Mouse (Mus musculus): Measurements from ENCODE around the gene Aarsd1. TPM values are rescaled to one million over a fixed set of nuclear protein-coding genes. Genes with fewer than 3 reads are reported as not detected.
"Not testable (repeated sequence)": the region's sequence is repeated elsewhere in the genome, so short reads cannot be mapped to it uniquely, and the experiment has no call there.

Gene Aarsd1
- polyA plus RNA-seq, 1 experiment from 2014 or later, result 79.2 TPM

DNA sequence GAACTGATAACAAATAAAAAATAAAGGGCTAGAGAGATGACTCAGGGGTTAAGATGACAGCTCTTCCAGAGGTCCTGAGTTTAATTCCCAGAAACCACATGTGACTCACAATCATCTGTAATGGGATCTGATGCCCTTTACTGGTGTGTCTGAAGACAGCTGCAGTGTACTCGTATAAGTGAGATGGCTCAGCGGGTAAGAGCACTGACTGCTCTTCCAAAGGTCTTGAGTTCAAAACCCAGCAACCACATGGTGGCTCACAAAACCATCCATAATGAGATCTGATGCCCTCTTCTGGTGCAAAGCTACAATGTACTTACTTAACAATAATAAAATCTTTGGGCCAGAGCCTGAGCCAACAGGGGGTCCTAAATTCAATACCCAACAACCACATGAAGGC is 2.1 kb downstream of the Aarsd1 start:
- Histone ChIP-seq H3K4me1 (ENCODE audit: insufficient read depth, low read length) (peaks cover 7% of the 10 kb centered on the region), H3K9me3 (ENCODE audit: low read length) (no peaks in the 10 kb centered on the region), H3K36me3 (ENCODE audit: insufficient read depth, low read length) (peaks cover 15% of the 10 kb centered on the region), H3K4me3 (ENCODE audit: low read length) (no peak overlapping the region), H3K9ac (replicated peaks; ENCODE audit: low read length) (no peak overlapping the region), H3K27ac (ENCODE audit: low read length) (no peak overlapping the region), H3K27me3 (ENCODE audit: insufficient read depth, low read length) (no peaks in the 10 kb centered on the region), H3K4me2 (replicated peaks; ENCODE audit: low read depth, low read length) (no peak overlapping the region)
- WGBS, result 74% methylated on average over 2 of the region's 2 CpGs
- no peak for ATAC-seq (ENCODE audit: low FRiP score, low TSS enrichment)

DNA sequence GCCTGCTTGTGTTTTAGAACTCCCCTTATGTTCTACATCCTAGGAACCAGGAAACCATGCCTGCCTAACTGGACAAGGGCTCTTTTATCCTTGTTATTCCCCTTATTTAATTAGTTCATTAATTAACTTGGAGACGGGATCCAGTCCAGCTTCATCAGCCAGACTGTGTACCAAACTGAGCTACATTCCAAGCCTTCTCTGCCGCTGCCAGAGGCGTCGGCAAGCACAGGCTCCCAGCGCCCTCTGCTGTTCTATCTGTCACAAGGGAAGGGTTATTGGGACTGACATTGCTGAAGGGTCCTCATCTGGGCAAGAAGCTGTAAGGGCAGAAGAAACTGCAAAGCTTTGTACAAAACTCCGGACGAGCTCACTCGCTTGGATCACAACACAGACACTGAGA is 22.3 kb downstream of the Aarsd1 start:
- Histone ChIP-seq H3K4me3 (ENCODE audit: low read length) (no peak overlapping the region), H3K36me3 (ENCODE audit: insufficient read depth, low read length) (no peaks in the 10 kb centered on the region), H3K9ac (replicated peaks; ENCODE audit: low read length) (no peak overlapping the region; the same call in 1 of the 2 replicates), H3K4me1 (ENCODE audit: insufficient read depth, low read length) (no peaks in the 10 kb centered on the region), H3K27me3 (ENCODE audit: insufficient read depth, low read length) (no peaks in the 10 kb centered on the region), H3K9me3 (ENCODE audit: low read length) (no peaks in the 10 kb centered on the region), H3K4me2 (replicated peaks; ENCODE audit: low read depth, low read length) (no peak overlapping the region), H3K27ac (ENCODE audit: low read length) (no peak overlapping the region)
- 4% methylated on average over 8 of the region's 8 CpGs for WGBS
- ATAC-seq (ENCODE audit: low FRiP score, low TSS enrichment), result peak; percentile 78; the same call in 1 of the 2 replicates

DNA sequence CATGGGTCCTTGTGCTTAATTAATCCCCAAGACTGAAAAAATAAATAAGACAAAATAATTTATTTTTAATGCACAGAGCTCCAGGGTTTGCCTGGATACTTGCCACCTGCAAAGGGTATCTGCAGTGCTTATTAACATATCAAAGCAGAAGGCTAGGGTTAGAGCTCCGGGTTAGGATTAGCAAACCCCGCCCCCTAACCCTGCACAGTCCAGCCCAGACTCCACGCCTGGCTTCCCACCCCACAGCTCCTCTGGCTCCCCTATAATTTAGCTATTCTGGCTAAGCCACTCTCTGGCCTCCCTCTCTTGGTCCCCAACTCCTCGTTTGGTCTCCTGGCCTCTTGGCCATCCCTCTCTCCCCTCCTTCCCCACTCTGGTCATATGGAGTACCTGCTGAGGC is 35.6 kb downstream of the Aarsd1 start:
- Histone ChIP-seq H3K27me3 (ENCODE audit: insufficient read depth, low read length) (no peaks in the 10 kb centered on the region), H3K4me1 (ENCODE audit: insufficient read depth, low read length) (no peaks in the 10 kb centered on the region), H3K27ac (ENCODE audit: low read length) (no peak overlapping the region), H3K36me3 (ENCODE audit: insufficient read depth, low read length) (no peaks in the 10 kb centered on the region), H3K4me3 (ENCODE audit: low read length) (no peak overlapping the region), H3K4me2 (replicated peaks; ENCODE audit: low read depth, low read length) (no peak overlapping the region), H3K9me3 (ENCODE audit: low read length) (no peaks in the 10 kb centered on the region), H3K9ac (replicated peaks; ENCODE audit: low read length) (no peak overlapping the region)
- ATAC-seq (ENCODE audit: low FRiP score, low TSS enrichment), result peak; percentile 51; the same call in 1 of the 2 replicates
- 11% methylated on average over 4 of the region's 4 CpGs for WGBS

DNA sequence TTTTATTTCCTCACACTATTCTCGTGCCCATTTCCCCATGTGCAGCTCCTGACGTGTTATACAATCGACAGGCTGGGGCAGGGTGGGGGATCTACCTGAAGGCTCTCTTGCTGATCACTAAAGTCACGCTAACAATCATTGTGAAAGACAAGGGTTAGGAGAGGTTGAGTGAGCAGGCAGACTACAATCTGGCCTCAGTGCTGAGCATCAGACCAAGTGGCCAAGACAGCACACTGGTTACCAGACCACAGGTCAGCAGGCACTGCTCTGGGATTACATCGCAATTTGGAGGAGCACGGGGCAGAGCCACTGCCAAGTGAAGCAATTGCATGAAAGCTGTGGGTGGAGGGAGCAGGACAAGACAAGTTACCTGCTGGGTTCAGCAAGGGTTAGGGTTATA is 38.5 kb downstream of the Aarsd1 start:
- Histone ChIP-seq H3K36me3 (ENCODE audit: insufficient read depth, low read length) (no peaks in the 10 kb centered on the region), H3K4me3 (ENCODE audit: low read length) (no peak overlapping the region), H3K4me1 (ENCODE audit: insufficient read depth, low read length) (no peaks in the 10 kb centered on the region), H3K4me2 (replicated peaks; ENCODE audit: low read depth, low read length) (no peak overlapping the region), H3K9ac (replicated peaks; ENCODE audit: low read length) (no peak overlapping the region), H3K27ac (ENCODE audit: low read length) (no peak overlapping the region), H3K27me3 (ENCODE audit: insufficient read depth, low read length) (no peaks in the 10 kb centered on the region), H3K9me3 (ENCODE audit: low read length) (no peaks in the 10 kb centered on the region)
- no peak for ATAC-seq (ENCODE audit: low FRiP score, low TSS enrichment)
- 82% methylated on average over 6 of the region's 6 CpGs for WGBS

DNA sequence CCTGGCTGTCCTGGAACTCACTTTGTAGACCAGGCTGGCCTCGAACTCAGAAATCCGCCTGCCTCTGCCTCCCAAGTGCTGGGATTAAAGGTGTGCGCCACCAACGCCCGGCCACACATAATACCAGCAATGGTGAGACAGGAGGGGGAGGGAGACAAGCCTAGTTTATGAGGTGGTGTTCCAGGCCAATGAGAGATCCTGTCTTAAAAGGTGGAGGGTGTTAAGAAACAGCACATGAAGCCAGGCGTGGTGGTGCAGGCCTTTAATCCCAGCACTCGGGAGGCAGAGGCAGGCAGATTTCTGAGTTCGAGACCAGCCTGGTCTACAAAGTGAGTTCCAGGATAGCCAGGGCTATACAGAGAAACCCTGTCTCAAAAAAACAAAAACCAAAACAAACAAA is 39.2 kb downstream of the Aarsd1 start:
- H3K27me3 ChIP-seq (ENCODE audit: insufficient read depth, low read length); H3K9me3 ChIP-seq (ENCODE audit: low read length); ATAC-seq (ENCODE audit: low FRiP score, low TSS enrichment); H3K4me3 ChIP-seq (ENCODE audit: low read length); H3K9ac ChIP-seq (replicated peaks; ENCODE audit: low read length); H3K4me1 ChIP-seq (ENCODE audit: insufficient read depth, low read length); H3K27ac ChIP-seq (ENCODE audit: low read length); H3K4me2 ChIP-seq (replicated peaks; ENCODE audit: low read depth, low read length); H3K36me3 ChIP-seq (ENCODE audit: insufficient read depth, low read length): not testable (repeated sequence)
- WGBS, result 90% methylated on average over 8 of the region's 8 CpGs

DNA sequence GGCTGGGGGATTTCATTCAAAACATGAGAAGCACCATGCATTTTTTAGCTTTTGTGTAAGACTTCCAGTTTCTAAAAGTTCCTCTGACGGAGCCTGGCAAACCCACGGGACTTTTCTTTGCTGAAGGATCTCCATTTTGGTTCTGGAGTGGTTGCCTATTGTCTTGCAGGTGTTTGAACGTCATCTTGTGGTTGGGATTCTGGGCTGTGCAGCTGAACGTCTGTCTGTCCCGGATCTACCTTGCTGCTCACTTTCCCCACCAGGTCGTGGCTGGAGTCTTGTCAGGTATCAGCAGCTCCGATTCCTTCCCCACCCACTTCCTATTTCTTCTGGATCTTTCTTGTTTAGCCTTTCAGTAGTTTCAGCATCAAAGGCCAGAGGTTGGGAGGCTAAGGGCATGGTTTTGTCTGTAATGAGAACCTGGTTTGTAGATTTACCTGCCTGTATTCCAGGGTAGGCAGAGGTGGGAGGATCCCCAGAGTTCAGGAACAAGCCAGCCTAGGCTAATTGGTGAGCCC is 42.9 kb downstream of the Aarsd1 start:
- ATAC-seq (ENCODE audit: low FRiP score, low TSS enrichment), result no peak
- 66% methylated on average over 7 of the region's 7 CpGs for WGBS
- no peaks in the 10 kb centered on the region for H3K36me3 ChIP-seq (ENCODE audit: insufficient read depth, low read length)

DNA sequence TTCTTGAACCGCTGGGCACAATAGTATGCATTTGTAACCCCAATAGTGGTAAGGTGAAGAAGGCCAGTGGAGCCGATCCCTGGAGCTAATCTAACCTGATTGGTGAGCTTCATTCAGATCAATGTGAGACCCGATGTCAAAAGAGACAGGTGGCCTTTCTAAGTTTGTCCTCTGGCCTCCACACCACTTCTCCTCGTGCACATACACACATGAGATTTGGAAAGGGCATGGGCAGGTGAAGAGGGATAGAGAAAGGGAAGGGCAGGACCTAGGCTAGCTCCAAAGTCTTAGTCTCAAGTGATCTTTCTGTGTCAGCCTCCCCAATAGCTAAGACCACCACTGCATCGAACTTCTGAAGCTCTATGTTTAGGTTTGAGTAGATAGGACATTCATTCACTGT is 47.3 kb downstream of the Aarsd1 start:
- no peaks in the 10 kb centered on the region for H3K4me1 ChIP-seq (ENCODE audit: insufficient read depth, low read length)
- no peak overlapping the region for H3K9ac ChIP-seq (replicated peaks; ENCODE audit: low read length)
- 75% methylated on average over 5 of the region's 5 CpGs for WGBS
- H3K4me2 ChIP-seq (replicated peaks; ENCODE audit: low read depth, low read length), result no peak overlapping the region
- H3K27me3 ChIP-seq (ENCODE audit: insufficient read depth, low read length), result no peaks in the 10 kb centered on the region
- no peak overlapping the region for H3K27ac ChIP-seq (ENCODE audit: low read length)
- no peaks in the 10 kb centered on the region for H3K36me3 ChIP-seq (ENCODE audit: insufficient read depth, low read length)
- no peak for ATAC-seq (ENCODE audit: low FRiP score, low TSS enrichment)
- no peak overlapping the region for H3K4me3 ChIP-seq (ENCODE audit: low read length)
- no peaks in the 10 kb centered on the region for H3K9me3 ChIP-seq (ENCODE audit: low read length)

More for the DNA sequence above, 42.9 kb downstream of the Aarsd1 start:
- Histone ChIP-seq H3K4me2 (replicated peaks; ENCODE audit: low read depth, low read length) (no peak overlapping the region), H3K9me3 (ENCODE audit: low read length) (no peaks in the 10 kb centered on the region), H3K4me1 (ENCODE audit: insufficient read depth, low read length) (no peaks in the 10 kb centered on the region), H3K9ac (replicated peaks; ENCODE audit: low read length) (no peak overlapping the region), H3K27me3 (ENCODE audit: insufficient read depth, low read length) (no peaks in the 10 kb centered on the region), H3K27ac (ENCODE audit: low read length) (no peak overlapping the region), H3K4me3 (ENCODE audit: low read length) (no peak overlapping the region)

DNA sequence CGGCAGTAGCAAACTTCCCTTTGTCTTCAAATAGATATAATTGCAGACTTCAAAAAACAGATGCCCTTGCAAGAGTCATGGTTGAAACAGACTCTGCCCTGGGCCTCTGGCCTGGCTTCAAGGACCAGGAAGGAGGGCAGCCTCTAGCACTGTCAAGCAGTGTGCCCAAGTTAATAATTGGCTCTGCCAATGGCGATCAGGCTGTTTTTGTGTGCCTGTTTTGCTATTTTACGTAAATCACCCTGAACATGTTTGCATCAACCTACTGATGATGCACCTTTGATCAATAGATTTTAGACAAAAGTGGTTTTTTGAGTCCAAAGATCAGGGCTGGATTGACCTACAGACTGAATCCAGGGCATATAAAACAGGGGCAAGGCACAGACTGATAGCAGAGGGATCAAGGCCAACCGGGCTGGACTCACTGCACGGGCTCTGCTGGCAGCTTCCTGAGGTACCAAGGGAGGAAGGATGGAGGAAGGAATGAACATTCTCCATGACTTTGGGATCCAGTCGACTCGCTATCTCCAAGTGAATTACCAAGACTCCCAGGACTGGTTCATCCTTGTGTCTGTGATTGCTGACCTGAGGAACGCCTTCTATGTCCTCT is 50.0 kb downstream of the Aarsd1 start, which contains the start of gene G6pc:
Gene G6pc (plus strand): TSS at position 236 of the 610 bp plus-strand sequence.
- Histone ChIP-seq H3K4me3 (ENCODE audit: low read length) (no peak within 1 kb of the TSS), H3K9ac (replicated peaks; ENCODE audit: low read length) (no peak within 1 kb of the TSS), H3K36me3 (ENCODE audit: insufficient read depth, low read length) (no peaks in the 10 kb centered on the region), H3K4me1 (ENCODE audit: insufficient read depth, low read length) (peaks cover 6% of the 10 kb centered on the region; the same call in 1 of the 2 replicates), H3K27me3 (ENCODE audit: insufficient read depth, low read length) (no peaks in the 10 kb centered on the region), H3K27ac (ENCODE audit: low read length) (no peak within 1 kb of the TSS), H3K4me2 (replicated peaks; ENCODE audit: low read depth, low read length) (no peak within 1 kb of the TSS), H3K9me3 (ENCODE audit: low read length) (no peaks in the 10 kb centered on the region)
- ATAC-seq (ENCODE audit: low FRiP score, low TSS enrichment), result no peak
- WGBS, result 81% methylated on average over 8 of the region's 8 CpGs

DNA sequence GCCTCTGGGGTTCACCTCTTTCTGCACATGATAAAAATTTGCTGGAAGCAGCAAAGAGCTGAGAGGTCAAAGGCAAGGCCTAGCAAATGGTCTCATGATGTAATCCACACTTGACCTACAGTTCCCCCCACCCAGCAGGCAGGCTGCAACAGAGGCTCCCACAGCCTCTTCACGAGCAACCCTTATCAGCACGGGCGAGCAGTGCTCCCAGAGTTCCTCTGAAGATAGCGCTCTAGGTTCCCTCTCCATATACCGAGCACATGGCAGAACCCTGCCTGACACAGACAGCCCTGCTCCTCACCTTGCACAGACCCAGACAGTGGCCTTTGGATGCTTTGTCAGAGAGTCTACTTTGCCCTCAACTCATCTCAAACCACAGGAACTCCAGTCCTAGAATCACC is 52.9 kb downstream of the Aarsd1 start:
- H3K27me3 ChIP-seq (ENCODE audit: insufficient read depth, low read length), result no peaks in the 10 kb centered on the region
- no peaks in the 10 kb centered on the region for H3K9me3 ChIP-seq (ENCODE audit: low read length)
- H3K4me2 ChIP-seq (replicated peaks; ENCODE audit: low read depth, low read length), result no peak overlapping the region
- H3K4me3 ChIP-seq (ENCODE audit: low read length), result no peak overlapping the region
- peak; percentile 60 for ATAC-seq (ENCODE audit: low FRiP score, low TSS enrichment)
- H3K9ac ChIP-seq (replicated peaks; ENCODE audit: low read length), result no peak overlapping the region
- WGBS, result 75% methylated on average over 5 of the region's 5 CpGs
- peak overlapping the region; percentile 57; the same call in 1 of the 2 replicates for H3K27ac ChIP-seq (ENCODE audit: low read length)
- H3K36me3 ChIP-seq (ENCODE audit: insufficient read depth, low read length), result no peaks in the 10 kb centered on the region
- H3K4me1 ChIP-seq (ENCODE audit: insufficient read depth, low read length), result peaks cover 19% of the 10 kb centered on the region

DNA sequence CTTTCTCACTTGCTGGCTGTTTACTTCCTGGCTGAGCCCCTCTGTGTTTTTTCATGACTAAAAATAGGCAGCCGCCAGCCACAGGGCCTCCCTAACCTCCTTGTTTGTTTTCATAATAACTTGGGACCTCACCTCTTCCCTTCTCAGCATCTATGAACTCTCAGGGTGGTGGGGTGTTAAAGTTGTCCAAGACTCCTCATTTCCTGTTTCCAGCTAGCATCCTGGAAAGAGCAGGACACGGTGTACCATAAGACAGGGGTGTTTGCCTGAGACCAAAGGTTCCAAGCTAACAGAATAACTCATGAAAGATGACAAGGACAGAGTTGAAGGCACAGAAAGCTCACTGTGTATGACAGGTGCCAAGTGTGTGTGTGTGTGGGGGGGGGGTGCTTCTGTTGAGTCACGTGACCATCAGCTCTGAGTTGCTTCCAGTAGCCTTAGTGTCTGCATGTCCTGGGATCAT is 56.7 kb downstream of the Aarsd1 start:
- Histone ChIP-seq H3K9ac (replicated peaks; ENCODE audit: low read length) (no peak overlapping the region), H3K4me1 (ENCODE audit: insufficient read depth, low read length) (peaks cover 19% of the 10 kb centered on the region), H3K4me3 (ENCODE audit: low read length) (no peak overlapping the region), H3K27me3 (ENCODE audit: insufficient read depth, low read length) (no peaks in the 10 kb centered on the region), H3K36me3 (ENCODE audit: insufficient read depth, low read length) (no peaks in the 10 kb centered on the region), H3K9me3 (ENCODE audit: low read length) (no peaks in the 10 kb centered on the region), H3K4me2 (replicated peaks; ENCODE audit: low read depth, low read length) (no peak overlapping the region), H3K27ac (ENCODE audit: low read length) (peak overlapping the region; percentile 86)
- ATAC-seq (ENCODE audit: low FRiP score, low TSS enrichment), result 0 out of 2 replicates have a peak, but pooled peaks have one; percentile 28
- WGBS, result 26% methylated on average over 3 of the region's 3 CpGs

Measured in kidney, embryonic 16.5 days (tissue).